Mouse (Mus musculus): Measurements from ENCODE around the gene Olfr229.
"Not testable (repeated sequence)": the region's sequence is repeated elsewhere in the genome, so short reads cannot be mapped to it uniquely, and the experiment has no call there.

Gene Olfr229

DNA sequence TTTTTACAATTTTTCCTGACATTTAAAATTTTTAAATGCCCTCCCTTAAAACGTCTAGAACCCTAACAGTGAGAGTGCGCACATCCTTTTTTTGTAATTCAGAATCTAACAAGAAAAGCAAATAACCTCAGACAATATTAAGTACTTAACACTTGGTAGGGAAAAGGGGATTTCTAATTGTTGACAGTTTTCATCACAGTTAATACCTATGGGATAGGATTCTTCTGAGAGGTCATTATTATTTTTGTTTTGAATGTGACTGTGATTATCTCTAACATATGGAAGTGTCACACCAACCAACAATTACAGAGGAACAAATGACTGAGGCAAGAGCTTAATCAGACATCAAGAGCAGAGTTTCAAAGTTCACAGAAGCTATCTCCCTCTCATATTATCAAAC lies at the start of gene Olfr229:
Olfr229 (plus strand) TSS at position 301 of the 400 bp plus-strand sequence.
- DNase-seq = no peak

GRCm38 (mm10) chr9:39866122-39866521 lies 41.0 kb upstream of the Olfr229 start, which contains the start of gene Olfr972:
Olfr972 (plus strand) TSS chr9:39866422.
- no peak for DNase-seq

GRCm38 (mm10) chr9:39871986-39872385 lies 35.1 kb upstream of the Olfr229 start:
- DNase-seq = not testable (repeated sequence)

- DNase-seq = not testable (repeated sequence)
Measured at GRCm38 (mm10) chr9:39877541-39878396, 29.4 kb upstream of the Olfr229 start.

GRCm38 (mm10) chr9:39905106-39905505 lies 2.0 kb upstream of the Olfr229 start:
- no peak for DNase-seq

DNA sequence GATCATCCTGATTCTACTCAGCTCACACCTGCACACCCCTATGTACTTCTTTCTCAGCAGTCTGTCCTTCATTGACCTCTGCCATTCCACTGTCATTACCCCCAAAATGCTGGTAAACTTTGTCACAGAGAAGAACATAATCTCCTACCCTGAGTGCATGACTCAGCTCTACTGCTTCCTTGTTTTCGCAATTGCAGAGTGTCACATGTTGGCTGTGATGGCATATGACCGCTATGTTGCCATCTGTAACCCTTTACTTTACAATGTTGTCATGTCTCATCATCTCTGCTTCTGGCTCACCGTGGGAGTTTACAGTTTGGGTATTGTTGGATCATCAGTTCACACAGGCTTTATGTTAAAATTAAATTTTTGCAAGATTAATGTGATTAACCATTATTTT lies 2.8 kb downstream of the Olfr229 start:
- no peak for DNase-seq

- not testable (repeated sequence) for DNase-seq
Measured at GRCm38 (mm10) chr9:39927975-39928836, 21.1 kb downstream of the Olfr229 start.

- DNase-seq = not testable (repeated sequence)
Measured at GRCm38 (mm10) chr9:39928837-39929236, 21.7 kb downstream of the Olfr229 start.

DNA sequence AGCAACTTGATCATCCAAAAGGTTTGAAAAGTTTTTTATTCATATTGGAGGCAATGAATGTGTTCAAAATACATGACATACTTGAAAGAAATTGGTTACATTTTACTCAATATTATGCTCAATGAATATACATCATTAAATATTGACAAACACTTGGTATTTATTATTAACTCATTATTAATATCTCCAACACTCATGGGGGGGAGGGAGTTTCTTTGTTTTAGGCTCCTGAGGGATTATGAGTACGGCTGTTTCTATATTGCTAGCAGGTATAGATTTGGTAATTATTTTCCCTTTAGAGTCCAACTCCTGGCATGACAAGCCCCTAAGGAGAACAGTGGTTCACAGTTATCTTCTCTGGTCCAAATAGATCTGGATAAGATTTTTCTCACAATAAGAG lies 30.1 kb downstream of the Olfr229 start, which contains the start of gene Olfr974:
Olfr974 (plus strand) TSS at position 301 of the 400 bp plus-strand sequence.
- no peak for DNase-seq

DNA sequence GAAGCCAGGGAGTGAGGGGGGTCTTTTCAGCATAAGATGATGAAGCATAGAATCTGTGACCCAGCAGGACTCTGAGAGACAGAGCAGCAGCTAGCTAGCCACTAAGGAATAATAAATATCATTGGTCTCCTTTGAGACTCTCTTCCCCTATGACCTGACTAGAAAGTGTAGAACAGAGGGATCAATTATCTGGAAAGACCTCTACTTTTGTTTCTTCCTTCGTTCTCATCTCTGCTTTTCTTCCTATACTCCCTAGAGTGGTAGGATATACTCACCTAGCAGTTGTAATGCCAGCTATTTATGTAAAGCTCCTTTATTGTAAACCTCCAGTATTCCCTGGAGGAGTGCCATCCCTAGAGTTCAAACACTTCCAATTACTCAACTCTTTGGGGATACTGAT lies 44.8 kb downstream of the Olfr229 start, which contains the start of gene Olfr975:
Olfr975 (minus strand) TSS at position 101 of the 400 bp plus-strand sequence.
- no peak for DNase-seq

DNA sequence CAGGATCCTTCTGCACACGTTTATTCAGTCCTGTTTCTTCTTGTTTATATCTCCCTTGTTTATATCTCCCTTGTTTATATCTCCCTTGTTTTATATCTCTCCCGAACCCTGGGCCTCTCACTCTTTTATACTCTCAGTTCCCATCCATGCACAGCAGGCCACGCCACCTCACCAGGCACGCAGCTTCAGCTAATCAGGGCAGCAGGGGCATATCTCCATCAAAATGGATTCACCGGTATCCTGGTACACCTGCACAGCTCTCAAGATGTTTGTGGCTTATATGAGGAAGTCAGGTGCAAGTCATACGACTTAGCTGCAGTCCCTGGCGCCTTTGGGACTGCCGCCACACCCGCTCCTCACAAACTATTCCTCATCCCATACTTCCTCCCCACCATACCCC lies 53.9 kb downstream of the Olfr229 start, which contains the start of gene Olfr976:
Olfr976 (minus strand) TSS at position 101 of the 400 bp plus-strand sequence.
- not testable (repeated sequence) for DNase-seq
